Mouse (Mus musculus) lung, embryonic 15.5 days (tissue): ENCODE results near the gene Tsc22d3. TPM values are rescaled to one million over a fixed set of nuclear protein-coding genes. Genes with fewer than 3 reads are reported as not detected.

Experiments used
- polyA plus RNA-seq: library from polyadenylated mRNA; unstranded; fragments of >200 nt; fragmentation: Nextera tagmentation; extraction: Ambion mirVana; gene quantifications from 2 replicates; pipeline ENCODE4 v1.2.1, GENCODE M21; 2015

Tsc22d3 gene
- polyA plus RNA-seq, 1 experiment from 2014 or later, result 111 TPM

Other genes with a start within 250 kb of the Tsc22d3 start
- 38.1 and 41.1 TPM in 2 replicates for gene Prps1, start 144.0 kb downstream of the Tsc22d3 start, polyA plus RNA-seq
- 6.6 and 7.8 TPM in 2 replicates for gene Mid2, start 63.9 kb upstream of the Tsc22d3 start, polyA plus RNA-seq
- not detected in 2 replicates for gene Tex13b, start 212.8 kb upstream of the Tsc22d3 start, polyA plus RNA-seq